Mouse (Mus musculus): ENCODE results near the gene Pde7b. TPM values are rescaled to one million over a fixed set of nuclear protein-coding genes. Genes with fewer than 3 reads are reported as not detected.
A peak's percentile ranks its signal among the peaks of the same experiment; 100 is the strongest.

Gene Pde7b
- polyA plus RNA-seq, 1 experiment from 2014 or later, result 3.6 TPM

DNA sequence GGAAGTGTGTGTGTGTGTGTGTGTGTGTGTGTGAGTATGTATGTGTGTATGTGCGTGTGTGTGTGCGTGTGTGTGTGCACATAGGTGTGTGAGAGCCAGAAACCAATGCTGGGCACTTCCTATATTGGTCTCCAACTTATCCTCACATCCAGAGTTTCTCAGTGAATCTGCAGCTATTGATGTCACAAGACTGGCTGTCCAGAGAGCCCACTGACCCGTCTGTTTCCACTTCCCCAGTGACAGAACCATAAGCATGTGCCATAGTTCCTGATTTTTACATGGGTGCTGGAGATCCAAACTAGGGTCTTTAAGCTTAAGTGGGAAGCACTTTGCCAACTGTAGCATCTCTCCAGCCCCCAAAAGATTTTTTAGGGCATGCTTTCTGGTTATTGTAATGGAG is 71.6 kb downstream of the Pde7b start:
- Histone ChIP-seq H3K4me2 (ENCODE audit: low read depth, low read length) (no peak overlapping the region), H3K4me1 (replicated peaks; ENCODE audit: control insufficient read depth, insufficient read depth, low read length) (no peaks in the 10 kb centered on the region), H3K4me3 (ENCODE audit: low read length) (no peak overlapping the region), H3K9me3 (ENCODE audit: control insufficient read depth, low read length) (no peaks in the 10 kb centered on the region), H3K36me3 (ENCODE audit: control insufficient read depth, insufficient read depth, low read length) (no peaks in the 10 kb centered on the region), H3K27me3 (ENCODE audit: control insufficient read depth, insufficient read depth, low read depth, low read length) (no peaks in the 10 kb centered on the region), H3K9ac (ENCODE audit: low read length) (no peak overlapping the region), H3K27ac (ENCODE audit: low read length) (no peak overlapping the region)
- no peak for ATAC-seq (ENCODE audit: low read depth)
- whole genome bisulfite sequencing, result 82% methylated on average over 3 of the region's 3 CpGs

DNA sequence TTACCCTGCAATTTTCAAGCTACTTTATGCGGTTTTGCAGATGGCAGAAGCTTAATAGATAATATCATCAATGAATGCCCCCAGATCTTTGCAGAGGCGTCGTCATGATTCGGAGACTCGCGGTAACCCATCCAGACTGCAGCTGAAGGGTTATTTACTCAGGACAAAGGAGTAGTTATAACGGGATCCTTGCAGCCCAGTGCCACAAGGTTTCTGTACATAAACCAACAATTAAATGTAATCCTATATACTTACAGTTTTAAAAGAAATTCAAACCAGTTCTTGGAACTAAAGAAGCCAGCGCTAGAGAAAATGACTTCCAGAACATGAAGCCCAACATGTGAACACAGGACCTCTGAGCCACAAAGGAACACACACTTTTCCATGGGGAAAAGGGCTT is 88.5 kb downstream of the Pde7b start:
- no peak overlapping the region for H3K4me2 ChIP-seq (ENCODE audit: low read depth, low read length)
- H3K4me3 ChIP-seq (ENCODE audit: low read length), result no peak overlapping the region
- 66% methylated on average over 8 of the region's 8 CpGs for WGBS
- no peaks in the 10 kb centered on the region for H3K9me3 ChIP-seq (ENCODE audit: control insufficient read depth, low read length)
- H3K27ac ChIP-seq (ENCODE audit: low read length), result no peak overlapping the region
- no peaks in the 10 kb centered on the region for H3K36me3 ChIP-seq (ENCODE audit: control insufficient read depth, insufficient read depth, low read length)
- no peak for ATAC-seq (ENCODE audit: low read depth)
- no peaks in the 10 kb centered on the region for H3K27me3 ChIP-seq (ENCODE audit: control insufficient read depth, insufficient read depth, low read depth, low read length)
- no peak overlapping the region for H3K9ac ChIP-seq (ENCODE audit: low read length)
- H3K4me1 ChIP-seq (replicated peaks; ENCODE audit: control insufficient read depth, insufficient read depth, low read length), result no peaks in the 10 kb centered on the region

DNA sequence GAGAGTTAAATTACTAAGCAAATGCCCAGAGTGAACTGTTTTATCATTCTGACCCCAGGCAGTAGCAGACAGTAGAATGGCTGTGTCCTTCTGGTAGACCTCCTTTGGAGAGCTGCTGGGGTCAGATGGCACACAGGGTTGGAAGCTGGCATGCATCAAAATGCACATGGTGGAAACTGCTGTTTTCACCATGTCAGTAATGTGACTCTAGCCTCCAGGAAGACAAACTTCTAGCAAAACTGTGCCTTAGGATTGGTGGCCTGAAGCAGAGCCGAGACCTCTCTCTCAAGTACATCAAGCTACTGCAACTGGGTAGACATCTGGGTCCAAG is 91.8 kb downstream of the Pde7b start:
- Histone ChIP-seq H3K4me2 (ENCODE audit: low read depth, low read length) (no peak overlapping the region), H3K27ac (ENCODE audit: low read length) (no peak overlapping the region), H3K9ac (ENCODE audit: low read length) (no peak overlapping the region), H3K9me3 (ENCODE audit: control insufficient read depth, low read length) (no peaks in the 10 kb centered on the region), H3K36me3 (ENCODE audit: control insufficient read depth, insufficient read depth, low read length) (no peaks in the 10 kb centered on the region), H3K4me1 (replicated peaks; ENCODE audit: control insufficient read depth, insufficient read depth, low read length) (peaks cover 12% of the 10 kb centered on the region), H3K27me3 (ENCODE audit: control insufficient read depth, insufficient read depth, low read depth, low read length) (no peaks in the 10 kb centered on the region), H3K4me3 (ENCODE audit: low read length) (no peak overlapping the region)
- ATAC-seq (ENCODE audit: low read depth), result no peak
- WGBS, result 94% methylated on average over 1 of the region's 1 CpGs

DNA sequence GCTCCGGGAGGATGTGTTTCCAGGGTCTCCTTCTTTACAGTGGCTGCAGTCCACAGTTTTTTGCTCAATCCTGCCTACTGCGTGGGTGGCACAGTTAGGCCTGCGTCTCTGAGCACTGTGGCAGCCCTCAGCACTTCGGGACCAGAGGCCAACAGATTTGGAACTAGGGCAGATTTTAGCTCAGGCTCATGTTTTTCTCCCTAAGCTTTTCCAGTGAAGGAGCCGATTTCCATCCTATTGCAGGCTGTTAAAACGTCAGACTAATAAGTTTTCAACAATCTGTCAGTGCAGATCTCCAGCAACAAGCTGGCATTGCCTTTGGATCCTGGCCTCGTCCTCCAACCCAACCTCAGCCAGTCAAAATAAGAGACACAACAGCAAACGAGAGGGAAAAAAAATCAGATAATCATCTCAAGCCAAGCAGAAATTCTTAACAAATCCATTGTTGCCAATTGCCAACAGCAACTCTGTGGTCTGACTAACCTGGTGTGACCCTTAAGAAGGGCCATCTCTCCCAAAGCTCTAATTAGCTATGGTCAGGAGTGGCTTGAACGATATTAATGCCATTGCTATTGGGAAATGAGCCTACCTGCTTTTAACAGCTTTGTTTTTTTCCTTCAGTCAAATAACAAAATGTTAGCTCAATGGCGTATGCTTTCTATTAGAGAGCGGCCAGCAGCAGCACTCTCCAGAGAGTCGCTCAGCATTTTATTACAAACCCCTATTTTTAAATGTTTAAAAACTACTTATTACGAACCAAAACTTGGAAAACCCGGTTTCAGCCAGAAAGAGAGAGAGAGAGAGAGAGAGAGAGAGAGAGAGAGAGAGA is 92.4 kb downstream of the Pde7b start:
- WGBS, result 74% methylated on average over 14 of the region's 14 CpGs
- Histone ChIP-seq H3K36me3 (ENCODE audit: control insufficient read depth, insufficient read depth, low read length) (no peaks in the 10 kb centered on the region), H3K9ac (ENCODE audit: low read length) (no peak overlapping the region), H3K4me3 (ENCODE audit: low read length) (no peak overlapping the region), H3K9me3 (ENCODE audit: control insufficient read depth, low read length) (no peaks in the 10 kb centered on the region), H3K4me1 (replicated peaks; ENCODE audit: control insufficient read depth, insufficient read depth, low read length) (peaks cover 12% of the 10 kb centered on the region), H3K27ac (ENCODE audit: low read length) (no peak overlapping the region), H3K4me2 (ENCODE audit: low read depth, low read length) (no peak overlapping the region), H3K27me3 (ENCODE audit: control insufficient read depth, insufficient read depth, low read depth, low read length) (no peaks in the 10 kb centered on the region)
- ATAC-seq (ENCODE audit: low read depth), result no peak

DNA sequence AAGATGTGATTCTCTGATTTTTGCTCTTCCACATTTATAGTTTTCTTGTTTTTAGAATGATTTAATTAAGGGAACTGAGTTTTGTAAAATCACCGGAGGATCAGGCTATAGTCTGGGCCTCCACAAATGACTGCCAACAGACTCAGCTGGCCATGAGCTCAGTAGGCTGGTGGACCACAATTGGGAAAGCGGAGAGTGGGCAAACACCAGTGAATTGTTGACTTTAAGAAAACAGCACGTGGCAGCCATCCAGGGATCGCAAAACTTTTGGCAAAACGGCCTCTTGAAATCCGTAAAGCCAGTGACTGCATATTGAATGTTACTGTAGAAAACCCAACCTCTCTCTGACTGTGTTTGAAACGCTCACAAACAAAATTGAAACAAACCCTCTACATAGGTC is 94.8 kb downstream of the Pde7b start:
- WGBS, result 16% methylated on average over 7 of the region's 7 CpGs
- Histone ChIP-seq H3K36me3 (ENCODE audit: control insufficient read depth, insufficient read depth, low read length) (no peaks in the 10 kb centered on the region), H3K4me1 (replicated peaks; ENCODE audit: control insufficient read depth, insufficient read depth, low read length) (peaks cover 12% of the 10 kb centered on the region), H3K27me3 (ENCODE audit: control insufficient read depth, insufficient read depth, low read depth, low read length) (no peaks in the 10 kb centered on the region), H3K9me3 (ENCODE audit: control insufficient read depth, low read length) (no peaks in the 10 kb centered on the region), H3K9ac (ENCODE audit: low read length) (0 out of 2 replicates have a peak overlapping the region, but pooled peaks have one; percentile 11), H3K4me2 (ENCODE audit: low read depth, low read length) (peak overlapping the region; percentile 17; the same call in 1 of the 2 replicates), H3K27ac (ENCODE audit: low read length) (peak overlapping the region; percentile 72), H3K4me3 (ENCODE audit: low read length) (no peak overlapping the region)
- ATAC-seq (ENCODE audit: low read depth), result peak; percentile 77

DNA sequence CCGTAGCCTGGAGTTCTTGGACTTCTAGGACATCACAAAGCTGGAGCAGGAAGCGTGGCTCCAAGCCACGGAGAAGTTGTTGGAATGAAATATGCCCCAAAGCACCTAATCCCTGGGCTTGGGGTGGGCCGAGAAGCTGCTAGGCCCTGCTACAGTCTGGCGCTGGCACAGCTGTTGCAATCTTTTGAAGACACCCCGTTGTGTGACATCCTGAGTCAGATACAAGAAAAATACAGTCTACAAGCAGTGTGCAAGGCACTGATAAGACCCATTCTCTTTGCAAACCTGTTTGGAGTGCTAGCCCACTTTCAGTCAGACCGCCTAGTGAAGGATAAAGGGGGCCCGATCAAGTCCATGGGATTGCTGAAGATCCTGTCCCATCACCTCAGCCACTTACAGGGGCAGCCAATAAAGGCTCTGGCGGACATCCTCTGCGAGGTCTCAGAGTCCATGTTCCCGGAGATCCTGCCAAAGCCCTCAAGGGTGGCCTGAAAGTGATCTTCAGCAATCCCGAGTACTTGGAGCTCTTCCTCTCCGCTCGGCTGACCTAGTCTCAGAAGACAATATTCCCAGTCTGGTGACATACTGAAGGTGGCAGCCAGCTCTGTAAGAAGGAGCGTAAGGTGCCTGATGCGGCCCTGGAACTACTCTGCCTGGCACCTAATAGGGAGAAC is 99.0 kb downstream of the Pde7b start:
- Histone ChIP-seq H3K36me3 (ENCODE audit: control insufficient read depth, insufficient read depth, low read length) (no peaks in the 10 kb centered on the region), H3K4me1 (replicated peaks; ENCODE audit: control insufficient read depth, insufficient read depth, low read length) (peaks cover 12% of the 10 kb centered on the region), H3K9me3 (ENCODE audit: control insufficient read depth, low read length) (no peaks in the 10 kb centered on the region), H3K4me2 (ENCODE audit: low read depth, low read length) (no peak overlapping the region), H3K27me3 (ENCODE audit: control insufficient read depth, insufficient read depth, low read depth, low read length) (no peaks in the 10 kb centered on the region), H3K4me3 (ENCODE audit: low read length) (no peak overlapping the region), H3K27ac (ENCODE audit: low read length) (no peak overlapping the region), H3K9ac (ENCODE audit: low read length) (no peak overlapping the region)
- 83% methylated on average over 16 of the region's 16 CpGs for WGBS
- no peak for ATAC-seq (ENCODE audit: low read depth)

DNA sequence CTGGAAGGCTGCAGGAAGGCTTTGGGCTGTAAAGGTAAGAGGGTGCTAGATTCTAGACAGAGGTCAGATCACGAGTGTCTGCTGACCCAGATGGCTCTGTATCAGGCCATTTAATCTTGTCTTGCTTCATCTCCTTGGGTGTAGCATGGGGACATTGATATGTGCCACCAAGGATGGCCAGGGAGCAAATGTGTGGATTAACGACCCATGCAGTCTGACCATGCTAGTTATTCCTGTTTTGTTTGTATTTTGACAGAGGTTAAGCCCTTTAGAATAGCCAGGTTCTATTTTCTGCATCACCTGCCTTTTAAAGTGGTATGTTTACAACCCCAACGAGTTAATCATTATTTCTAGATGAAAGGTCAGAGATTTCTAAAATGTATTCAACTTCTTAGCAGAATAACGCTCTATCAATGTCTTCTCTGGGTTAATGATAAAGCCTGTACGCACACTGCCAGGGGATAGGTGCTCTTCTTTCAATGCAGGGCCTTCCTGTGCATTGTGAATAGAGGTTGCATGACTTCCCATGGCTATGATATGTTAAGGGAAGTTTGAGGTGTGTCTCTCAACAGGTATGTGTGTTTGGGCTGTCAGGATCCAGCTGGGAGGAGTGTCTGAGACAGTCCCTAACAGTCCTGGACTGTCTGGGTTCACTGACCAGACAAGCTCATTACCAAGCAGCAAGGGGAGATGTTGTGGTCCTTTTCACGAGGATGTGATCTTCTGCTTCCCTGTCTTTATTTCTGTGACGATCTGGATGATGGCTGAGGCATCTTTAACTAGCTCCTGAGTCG is 103.0 kb downstream of the Pde7b start:
- H3K9me3 ChIP-seq (ENCODE audit: control insufficient read depth, low read length), result no peaks in the 10 kb centered on the region
- no peaks in the 10 kb centered on the region for H3K27me3 ChIP-seq (ENCODE audit: control insufficient read depth, insufficient read depth, low read depth, low read length)
- WGBS, result 48% methylated on average over 8 of the region's 8 CpGs
- no peak overlapping the region for H3K4me3 ChIP-seq (ENCODE audit: low read length)
- no peak for ATAC-seq (ENCODE audit: low read depth)
- H3K27ac ChIP-seq (ENCODE audit: low read length), result no peak overlapping the region
- H3K36me3 ChIP-seq (ENCODE audit: control insufficient read depth, insufficient read depth, low read length), result no peaks in the 10 kb centered on the region
- H3K4me2 ChIP-seq (ENCODE audit: low read depth, low read length), result no peak overlapping the region
- H3K9ac ChIP-seq (ENCODE audit: low read length), result no peak overlapping the region
- no peaks in the 10 kb centered on the region for H3K4me1 ChIP-seq (replicated peaks; ENCODE audit: control insufficient read depth, insufficient read depth, low read length)

DNA sequence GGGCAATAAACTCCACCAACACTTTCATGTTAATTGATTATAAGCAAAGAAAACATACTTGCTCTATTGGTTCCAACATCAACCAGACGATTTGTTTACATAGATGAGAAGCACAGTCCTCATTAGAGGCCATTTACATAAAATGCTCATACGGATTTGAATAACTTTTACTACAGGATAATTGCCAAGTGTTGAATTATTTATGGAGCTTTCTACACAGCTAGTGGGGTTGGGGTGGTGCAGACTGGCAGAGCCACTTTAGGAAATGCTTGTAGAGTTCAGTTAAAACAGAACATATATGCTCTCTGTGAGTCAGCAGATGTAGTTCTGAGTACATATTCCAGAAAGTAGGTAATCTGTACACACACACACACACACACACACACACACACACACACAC is 118.9 kb downstream of the Pde7b start:
- Histone ChIP-seq H3K36me3 (ENCODE audit: control insufficient read depth, insufficient read depth, low read length) (no peaks in the 10 kb centered on the region), H3K27ac (ENCODE audit: low read length) (no peak overlapping the region), H3K9ac (ENCODE audit: low read length) (no peak overlapping the region), H3K4me3 (ENCODE audit: low read length) (no peak overlapping the region), H3K9me3 (ENCODE audit: control insufficient read depth, low read length) (no peaks in the 10 kb centered on the region), H3K4me2 (ENCODE audit: low read depth, low read length) (no peak overlapping the region), H3K4me1 (replicated peaks; ENCODE audit: control insufficient read depth, insufficient read depth, low read length) (no peaks in the 10 kb centered on the region), H3K27me3 (ENCODE audit: control insufficient read depth, insufficient read depth, low read depth, low read length) (no peaks in the 10 kb centered on the region)
- ATAC-seq (ENCODE audit: low read depth), result no peak
- 48% methylated on average over 2 of the region's 2 CpGs for WGBS

DNA sequence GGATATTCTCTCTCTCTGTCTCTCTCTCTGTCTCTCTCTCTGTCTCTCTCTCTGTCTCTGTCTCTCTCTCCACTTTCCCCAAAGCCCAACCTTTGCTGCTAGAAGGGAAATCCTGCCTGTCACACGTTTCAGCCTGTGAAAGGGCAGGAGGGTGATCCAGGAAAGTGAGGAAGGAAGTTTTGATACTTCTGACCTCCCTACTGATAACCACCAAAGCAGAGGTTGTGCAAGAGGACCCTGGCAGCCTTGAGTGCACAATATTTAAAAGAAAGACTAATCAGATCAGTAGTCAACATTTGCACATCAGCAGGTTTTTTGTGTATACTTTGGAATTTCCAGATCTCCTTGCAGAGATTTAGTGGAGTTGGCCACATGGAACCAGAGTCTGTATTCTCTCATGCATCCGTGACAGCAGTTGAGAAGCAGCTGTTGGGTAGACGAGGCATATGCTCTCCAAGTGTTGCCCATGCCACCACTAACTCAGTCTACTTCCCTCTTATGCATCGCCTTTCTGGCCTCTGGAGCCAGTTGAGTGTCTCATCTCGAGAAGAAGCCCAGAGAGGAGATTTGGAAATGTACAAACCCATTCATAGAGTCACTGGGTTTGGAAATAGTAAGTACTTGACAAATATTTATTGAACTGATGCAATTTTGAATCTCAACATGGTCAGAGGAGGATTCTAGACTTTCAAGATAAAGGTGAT is 129.6 kb downstream of the Pde7b start:
- Histone ChIP-seq H3K4me2 (ENCODE audit: low read depth, low read length) (no peak overlapping the region), H3K27me3 (ENCODE audit: control insufficient read depth, insufficient read depth, low read depth, low read length) (no peaks in the 10 kb centered on the region), H3K36me3 (ENCODE audit: control insufficient read depth, insufficient read depth, low read length) (no peaks in the 10 kb centered on the region), H3K9me3 (ENCODE audit: control insufficient read depth, low read length) (no peaks in the 10 kb centered on the region), H3K27ac (ENCODE audit: low read length) (no peak overlapping the region), H3K9ac (ENCODE audit: low read length) (no peak overlapping the region), H3K4me1 (replicated peaks; ENCODE audit: control insufficient read depth, insufficient read depth, low read length) (peaks cover 6% of the 10 kb centered on the region; the same call in 1 of the 2 replicates), H3K4me3 (ENCODE audit: low read length) (no peak overlapping the region)
- ATAC-seq (ENCODE audit: low read depth), result no peak
- WGBS, result 34% methylated on average over 5 of the region's 5 CpGs

Measured in lung, embryonic 16.5 days (tissue).